Mouse (Mus musculus) CD4-positive, CD25-positive, alpha-beta regulatory T cell, adult 9 weeks (primary cell): ENCODE measurements around the gene Trmt11. TPM values are rescaled to one million over a fixed set of nuclear protein-coding genes. Genes with fewer than 3 reads are reported as not detected.

Experiments used
- polyA plus RNA-seq: library from polyadenylated mRNA; unstranded; fragments of 100-300 nt; shearing (Covaris generic); gene quantifications from one replicate; pipeline ENCODE4 v1.2.1, GENCODE M21; 2017

Trmt11 gene
- 52.1 TPM for polyA plus RNA-seq

GRCm38 (mm10) chr10:30600542-30600966 is at the start of gene Trmt11:
Trmt11 (minus strand) TSS chr10:30600749.

GRCm38 (mm10) chr10:30629513-30629912 is 29.0 kb upstream of the Trmt11 start, which contains the start of gene Hint3:
Hint3 (minus strand) TSS chr10:30629632.

Other genes starting within 250 kb of the Trmt11 start
- 58.7 TPM for gene Hint3, start 28.9 kb upstream of the Trmt11 start, polyA plus RNA-seq
- gene Ncoa7, start 202.6 kb upstream of the Trmt11 start, polyA plus RNA-seq: 120 TPM
- gene Hey2, start 242.1 kb upstream of the Trmt11 start, polyA plus RNA-seq: not detected